Mouse (Mus musculus) forebrain, embryonic 14.5 days (tissue): ENCODE results near the gene Pax5. TPM values are rescaled to one million over a fixed set of nuclear protein-coding genes. Genes with fewer than 3 reads are reported as not detected.
A peak's percentile ranks its signal among the peaks of the same experiment; 100 is the strongest.

Experiments used
- ATAC-seq: fragments of 200-750 bp; cut with Nextera tagmentation; 2 replicates; pipeline ENCODE4 v1.8.0; 2017; ENCODE audit warnings: mild to moderate bottlenecking, moderate library complexity
- DNase-seq: peaks from one replicate; pipeline ENCODE4 v3.0.0-alpha.2; 2015; ENCODE audit warnings: low spot score
- H3K27ac ChIP-seq: fragments of 300-500 bp; sonication (generic); 2 replicates; pipeline ENCODE4 v1.5.1; 2014; ENCODE audit warnings: low read depth, mild to moderate bottlenecking, control low read depth, low read length, moderate library complexity
- H3K27me3 ChIP-seq: fragments of 300-500 bp; sonication (generic); replicated peaks from 2 replicates; pipeline ENCODE4 v1.6.1; 2014; ENCODE audit warnings: low read length, control low read depth, mixed read lengths; ENCODE audit not compliant: control insufficient read depth, insufficient read depth
- H3K36me3 ChIP-seq: fragments of 300-500 bp; sonication (generic); 2 replicates; pipeline ENCODE4 v1.6.1; 2014; ENCODE audit warnings: low read length, control low read depth; ENCODE audit not compliant: control insufficient read depth, insufficient read depth
- H3K4me1 ChIP-seq: fragments of 300-500 bp; sonication (generic); 2 replicates; pipeline ENCODE4 v1.6.1; 2014; ENCODE audit warnings: antibody characterized with exemption, low read length, control low read depth; ENCODE audit not compliant: control insufficient read depth, insufficient read depth
- H3K4me2 ChIP-seq: fragments of 300-500 bp; sonication (generic); 2 replicates; pipeline ENCODE4 v1.6.1; 2014; ENCODE audit warnings: mild to moderate bottlenecking, control low read depth, low read length
- H3K4me3 ChIP-seq: fragments of 300-500 bp; sonication (generic); 2 replicates; pipeline ENCODE4 v1.5.1; 2014; ENCODE audit warnings: low read depth, low read length, control low read depth
- H3K9ac ChIP-seq: fragments of 300-500 bp; sonication (generic); 2 replicates; pipeline ENCODE4 v1.6.1; 2014; ENCODE audit warnings: mild to moderate bottlenecking, low read length, control low read depth, moderate library complexity
- H3K9me3 ChIP-seq: fragments of 300-500 bp; sonication (generic); replicated peaks from 2 replicates; pipeline ENCODE4 v1.6.1; 2016; ENCODE audit warnings: low read length, control low read depth, mixed read lengths; ENCODE audit not compliant: control insufficient read depth
- WGBS: fragments of 180-500 bp; shearing (Covaris S2); extraction: QIAGEN DNeasy Blood & Tissue Kit; methylation state at CpG from one replicate; pipeline ENCODE4 v1.1.7; 2014; 5-methylcytosine and 5-hydroxymethylcytosine counted together
- polyA plus RNA-seq: library from polyadenylated mRNA; unstranded; fragments of >200 nt; fragmentation: Nextera tagmentation; extraction: Ambion mirVana; gene quantifications from 2 replicates; pipeline ENCODE4 v1.2.1, GENCODE M21; 2014

Pax5 gene
- polyA plus RNA-seq, 1 experiment from 2014 or later, result 0.20 TPM

- H3K9ac ChIP-seq, result no peak overlapping the region
- under 1% methylated on average over 25 of the region's 25 CpGs for WGBS
- H3K36me3 ChIP-seq, result no peaks in the 10 kb centered on the region
- no peak overlapping the region for H3K27ac ChIP-seq
- H3K4me1 ChIP-seq, result peaks cover 5% of the 10 kb centered on the region; the same call in 1 of the 2 replicates
- no peaks in the 10 kb centered on the region for H3K9me3 ChIP-seq
- H3K27me3 ChIP-seq, result peaks cover 93% of the 10 kb centered on the region
- DNase-seq (peak; percentile 52), ATAC-seq (no peak)
- 0 out of 2 replicates have a peak overlapping the region, but pooled peaks have one; percentile 6 for H3K4me3 ChIP-seq
- H3K4me2 ChIP-seq, result 0 out of 2 replicates have a peak overlapping the region, but pooled peaks have one; percentile 3
Measured at GRCm38 (mm10) chr4:44702011-44702527, 8.2 kb downstream of the Pax5 start.

- under 1% methylated on average over 9 of the region's 9 CpGs for WGBS
- DNase-seq, result no peak
Measured at GRCm38 (mm10) chr4:44701513-44701912, 8.8 kb downstream of the Pax5 start.

GRCm38 (mm10) chr4:44696676-44697075 lies 13.6 kb downstream of the Pax5 start:
- no peak for ATAC-seq
- H3K9me3 ChIP-seq, result no peaks in the 10 kb centered on the region
- H3K4me1 ChIP-seq, result no peaks in the 10 kb centered on the region
- DNase-seq, result no peak
- H3K27ac ChIP-seq, result no peak overlapping the region
- H3K27me3 ChIP-seq, result peaks cover 41% of the 10 kb centered on the region
- no peak overlapping the region for H3K4me3 ChIP-seq
- no peak overlapping the region for H3K4me2 ChIP-seq
- H3K9ac ChIP-seq, result no peak overlapping the region
- H3K36me3 ChIP-seq, result no peaks in the 10 kb centered on the region

More at GRCm38 (mm10) chr4:44701513-44701912, 8.8 kb downstream of the Pax5 start:
- H3K27ac ChIP-seq, result no peak overlapping the region
- H3K4me1 ChIP-seq, result peaks cover 5% of the 10 kb centered on the region; the same call in 1 of the 2 replicates
- ATAC-seq, result no peak
- H3K27me3 ChIP-seq, result peaks cover 87% of the 10 kb centered on the region
- H3K4me3 ChIP-seq, result 0 out of 2 replicates have a peak overlapping the region, but pooled peaks have one; percentile 6
- H3K36me3 ChIP-seq, result no peaks in the 10 kb centered on the region
- no peak overlapping the region for H3K9ac ChIP-seq
- no peaks in the 10 kb centered on the region for H3K9me3 ChIP-seq
- no peak overlapping the region for H3K4me2 ChIP-seq

GRCm38 (mm10) chr4:44694369-44694768 lies 15.9 kb downstream of the Pax5 start:
- Histone ChIP-seq H3K4me3 (no peak overlapping the region), H3K36me3 (no peaks in the 10 kb centered on the region), H3K4me2 (no peak overlapping the region), H3K27ac (no peak overlapping the region), H3K9me3 (no peaks in the 10 kb centered on the region), H3K9ac (no peak overlapping the region), H3K27me3 (peaks cover 19% of the 10 kb centered on the region), H3K4me1 (no peaks in the 10 kb centered on the region)
- DNase-seq (no peak), ATAC-seq (no peak)
- 48% methylated on average over 15 of the region's 15 CpGs for WGBS

- no peaks in the 10 kb centered on the region for H3K27me3 ChIP-seq
- 85% methylated on average over 6 of the region's 6 CpGs for WGBS
- no peak overlapping the region for H3K4me3 ChIP-seq
- H3K9ac ChIP-seq, result no peak overlapping the region
- no peak overlapping the region for H3K4me2 ChIP-seq
- no peaks in the 10 kb centered on the region for H3K9me3 ChIP-seq
- DNase-seq, result no peak
- no peaks in the 10 kb centered on the region for H3K36me3 ChIP-seq
- H3K4me1 ChIP-seq, result no peaks in the 10 kb centered on the region
- H3K27ac ChIP-seq, result no peak overlapping the region
- ATAC-seq, result no peak
Measured at GRCm38 (mm10) chr4:44685582-44685981, 24.7 kb downstream of the Pax5 start.

GRCm38 (mm10) chr4:44680242-44680897 lies 29.9 kb downstream of the Pax5 start:
- 79% methylated on average over 6 of the region's 6 CpGs for WGBS
- H3K4me1 ChIP-seq, result no peaks in the 10 kb centered on the region

GRCm38 (mm10) chr4:44678641-44679040 lies 31.6 kb downstream of the Pax5 start:
- no peak overlapping the region for H3K27ac ChIP-seq
- no peak overlapping the region for H3K4me3 ChIP-seq
- no peak overlapping the region for H3K9ac ChIP-seq
- no peaks in the 10 kb centered on the region for H3K4me1 ChIP-seq
- H3K4me2 ChIP-seq, result no peak overlapping the region
- ATAC-seq, result no peak
- no peaks in the 10 kb centered on the region for H3K36me3 ChIP-seq
- H3K9me3 ChIP-seq, result no peaks in the 10 kb centered on the region
- DNase-seq, result no peak
- no peaks in the 10 kb centered on the region for H3K27me3 ChIP-seq
- WGBS, result 69% methylated on average over 5 of the region's 5 CpGs

More at GRCm38 (mm10) chr4:44680242-44680897, 29.9 kb downstream of the Pax5 start:
- no peak for ATAC-seq
- Histone ChIP-seq H3K27ac (no peak overlapping the region), H3K9me3 (no peaks in the 10 kb centered on the region), H3K36me3 (no peaks in the 10 kb centered on the region), H3K27me3 (no peaks in the 10 kb centered on the region), H3K4me3 (no peak overlapping the region), H3K4me2 (no peak overlapping the region), H3K9ac (no peak overlapping the region)
- no peak for DNase-seq

GRCm38 (mm10) chr4:44678026-44678425 lies 32.3 kb downstream of the Pax5 start:
- no peaks in the 10 kb centered on the region for H3K36me3 ChIP-seq
- H3K27ac ChIP-seq, result no peak overlapping the region
- H3K9ac ChIP-seq, result no peak overlapping the region
- H3K27me3 ChIP-seq, result no peaks in the 10 kb centered on the region
- no peaks in the 10 kb centered on the region for H3K4me1 ChIP-seq
- no peak for DNase-seq
- no peak for ATAC-seq
- H3K9me3 ChIP-seq, result no peaks in the 10 kb centered on the region
- WGBS, result 65% methylated on average over 3 of the region's 3 CpGs
- H3K4me2 ChIP-seq, result no peak overlapping the region
- H3K4me3 ChIP-seq, result no peak overlapping the region

- 91% methylated on average over 8 of the region's 8 CpGs for WGBS
- Histone ChIP-seq H3K27me3 (no peaks in the 10 kb centered on the region), H3K4me3 (no peak overlapping the region), H3K27ac (no peak overlapping the region), H3K9me3 (no peaks in the 10 kb centered on the region), H3K36me3 (no peaks in the 10 kb centered on the region), H3K9ac (no peak overlapping the region), H3K4me2 (no peak overlapping the region), H3K4me1 (no peaks in the 10 kb centered on the region)
- ATAC-seq (no peak), DNase-seq (no peak)
Measured at GRCm38 (mm10) chr4:44674973-44675372, 35.3 kb downstream of the Pax5 start.
